Mouse (Mus musculus) 3T3-L1 (cell line): ENCODE measurements around the gene Brd4.
A peak's percentile ranks its signal among the peaks of the same experiment; 100 is the strongest.

Experiments used
- DNase-seq: peaks from one replicate; pipeline ENCODE4 v3.0.0-alpha.2; 2015; ENCODE audit warnings: low read depth, low spot score

Brd4 gene

GRCm38 (mm10) chr17:32166687-32167086 lies 117.8 kb downstream of the Brd4 start, which contains the start of gene Notch3:
Notch3 (minus strand) TSS chr17:32166852.
- no peak for DNase-seq

- peak; percentile 27 for DNase-seq
Measured at GRCm38 (mm10) chr17:32165803-32166595, 118.5 kb downstream of the Brd4 start.

- DNase-seq, result no peak
Measured at GRCm38 (mm10) chr17:32165266-32165802, 119.2 kb downstream of the Brd4 start.

GRCm38 (mm10) chr17:32164780-32165179 lies 119.7 kb downstream of the Brd4 start:
- no peak for DNase-seq

GRCm38 (mm10) chr17:32163910-32164650 lies 120.4 kb downstream of the Brd4 start:
- DNase-seq, result no peak

GRCm38 (mm10) chr17:32162112-32162850 lies 122.2 kb downstream of the Brd4 start:
- no peak for DNase-seq

GRCm38 (mm10) chr17:32160882-32161281 lies 123.6 kb downstream of the Brd4 start:
- peak; percentile 40 for DNase-seq

GRCm38 (mm10) chr17:32158841-32159240 lies 125.7 kb downstream of the Brd4 start:
- DNase-seq, result no peak

- DNase-seq, result no peak
Measured at GRCm38 (mm10) chr17:32146718-32147117, 137.8 kb downstream of the Brd4 start.
